ENCODE assay signal across 17 mouse cellular contexts in the genomic region with DNA sequence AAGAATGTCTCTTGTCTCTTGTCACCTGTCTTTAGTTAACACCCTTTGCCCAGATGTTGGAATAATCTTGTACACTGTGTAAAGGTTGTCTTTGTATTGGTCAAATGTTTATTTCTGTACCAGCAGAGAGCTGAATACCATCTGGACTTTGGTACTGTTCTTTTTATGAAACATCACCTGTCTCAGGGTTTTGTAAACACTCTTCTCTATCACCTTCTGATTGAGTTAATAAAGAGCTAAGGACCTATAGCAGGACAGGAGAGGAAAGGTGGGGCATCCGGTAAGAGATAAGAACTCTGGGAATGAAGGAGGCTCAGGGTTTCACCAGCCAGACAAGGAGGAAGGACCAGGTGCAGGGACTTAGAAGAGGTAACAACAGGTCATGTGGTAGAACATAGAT.
"Had no signal": no experiment of that assay in that cellular context is flagged by ENCODE, and none has a peak within 500 bp of the region (broad histone marks: within the 10 kb centered on the region; RNA-seq: fewer than 3 reads in every experiment).

No protein-coding gene starts in this region.

- H3K9ac ChIP-seq: liver, embryonic 15.5 days; lung, embryonic 15.5 days; midbrain, embryonic 15.5 days; neural tube, embryonic 13.5 days had no signal

- H3K27me3 ChIP-seq: liver, embryonic 15.5 days; lung, embryonic 15.5 days; megakaryocyte, embryonic 14.5 days; midbrain, embryonic 15.5 days; neural tube, embryonic 13.5 days had no signal

- DNase-seq: kidney, postnatal 10 days; kidney, postnatal 4 days; lung, postnatal 14 days; right cerebral cortex, postnatal 14 days; thymus, adult 18-20 months; thymus, postnatal 14 days had no signal

- H3K4me1 ChIP-seq: limb, embryonic 10.5 days; liver, embryonic 15.5 days; lung, embryonic 15.5 days had no signal

- H3K4me3 ChIP-seq: left cerebral cortex, adult 2 months; limb, embryonic 10.5 days; liver, embryonic 15.5 days; lung, embryonic 15.5 days; megakaryocyte, embryonic 14.5 days; midbrain, embryonic 15.5 days; neural tube, embryonic 13.5 days had no signal

- H3K4me2 ChIP-seq: liver, embryonic 15.5 days; lung, embryonic 15.5 days; midbrain, embryonic 11.5 days; midbrain, embryonic 15.5 days; neural tube, embryonic 13.5 days had no signal

- H3K9me3 ChIP-seq: limb, embryonic 10.5 days; liver, embryonic 15.5 days; lung, embryonic 15.5 days; megakaryocyte, embryonic 14.5 days; midbrain, embryonic 15.5 days; neural tube, embryonic 13.5 days had no signal

- ATAC-seq: hindbrain, embryonic 16.5 days; inflammation-experienced regulatory T-cells, adult 6 months; midbrain, embryonic 15.5 days had no signal

- H3K36me3 ChIP-seq: limb, embryonic 10.5 days; liver, embryonic 15.5 days; lung, embryonic 15.5 days; midbrain, embryonic 15.5 days; neural tube, embryonic 13.5 days had no signal

- H3K27ac ChIP-seq: left cerebral cortex, adult 2 months; limb, embryonic 10.5 days; liver, embryonic 15.5 days; lung, embryonic 15.5 days; macrophage; midbrain, embryonic 15.5 days; neural tube, embryonic 13.5 days had no signal
